Mouse (Mus musculus) embryo, embryonic 11 days (tissue): ENCODE data around the gene Arl8a.
A peak's percentile ranks its signal among the peaks of the same experiment; 100 is the strongest.

Experiments
- DNase-seq: peaks from one replicate; pipeline ENCODE4 v3.0.0-alpha.2; 2015

Arl8a gene

DNA sequence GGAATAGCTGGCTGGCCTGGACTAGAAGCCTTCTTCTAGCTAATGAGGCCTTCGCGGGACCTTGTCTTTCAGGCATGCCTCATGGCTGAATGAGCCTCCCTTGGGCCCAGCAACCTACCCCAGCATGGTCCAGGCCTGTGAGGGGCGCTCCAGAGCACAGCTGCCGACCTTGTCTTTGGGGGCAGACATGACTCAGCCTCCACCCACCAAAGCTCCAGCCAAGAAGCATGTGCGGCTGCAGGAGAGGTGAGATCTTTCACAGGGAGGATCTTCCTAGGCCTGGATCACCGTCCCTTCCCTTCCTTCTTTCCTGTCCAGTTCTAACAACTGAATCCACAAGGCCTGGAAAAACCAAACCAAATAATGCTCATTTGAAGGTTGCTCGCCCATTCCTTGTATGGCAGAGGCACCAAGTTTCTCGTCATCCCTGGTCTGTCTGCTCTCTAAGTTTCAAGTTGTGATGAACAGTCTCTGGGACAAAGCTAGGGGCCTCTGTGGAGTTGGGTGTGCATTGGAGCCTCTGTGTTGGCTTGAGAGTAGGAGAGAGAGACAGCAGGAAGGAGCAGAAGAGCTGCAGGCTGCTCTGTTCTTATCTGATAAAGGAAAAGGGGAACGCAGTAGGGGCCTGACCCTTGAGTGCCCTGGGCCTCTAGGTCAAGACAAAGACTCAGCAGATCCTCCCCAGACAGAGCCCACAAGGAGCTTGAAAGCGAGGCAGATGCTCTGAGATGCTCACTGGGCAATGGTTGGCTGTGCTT, 12.8 kb upstream of the Arl8a start:
- DNase-seq: no peak

DNA sequence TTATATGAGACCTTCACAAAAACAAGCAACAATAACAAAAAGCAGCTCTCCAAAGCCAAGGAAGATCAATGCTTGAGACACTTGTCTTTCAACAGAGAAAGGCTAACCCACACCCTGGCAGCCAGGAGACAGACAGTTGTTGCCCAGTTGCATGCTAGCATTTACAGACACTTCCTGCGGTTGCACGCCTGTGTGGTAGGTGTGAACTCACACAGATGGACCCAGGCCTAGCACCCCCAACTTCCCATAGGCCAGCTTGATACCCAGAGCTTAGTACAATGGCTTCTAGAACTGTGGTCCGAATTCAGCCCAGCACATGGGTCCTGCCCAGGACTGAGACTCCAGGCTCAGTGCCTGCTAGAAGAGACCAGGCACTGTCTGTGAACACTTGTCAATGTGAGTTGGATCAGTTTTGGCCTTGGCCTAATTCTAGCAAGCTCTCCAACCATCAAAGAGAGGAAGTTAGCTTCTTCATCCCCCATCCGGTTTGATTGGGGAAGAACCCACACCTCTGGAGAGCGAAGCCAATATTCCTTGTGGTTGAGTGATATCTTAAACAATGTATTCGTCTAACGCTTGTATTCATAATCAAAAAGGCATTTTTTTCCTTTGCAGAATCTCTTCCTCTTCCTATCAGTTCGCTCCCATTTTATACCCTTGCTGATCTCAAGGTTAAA, 11.4 kb upstream of the Arl8a start:
- DNase-seq: no peak

DNA sequence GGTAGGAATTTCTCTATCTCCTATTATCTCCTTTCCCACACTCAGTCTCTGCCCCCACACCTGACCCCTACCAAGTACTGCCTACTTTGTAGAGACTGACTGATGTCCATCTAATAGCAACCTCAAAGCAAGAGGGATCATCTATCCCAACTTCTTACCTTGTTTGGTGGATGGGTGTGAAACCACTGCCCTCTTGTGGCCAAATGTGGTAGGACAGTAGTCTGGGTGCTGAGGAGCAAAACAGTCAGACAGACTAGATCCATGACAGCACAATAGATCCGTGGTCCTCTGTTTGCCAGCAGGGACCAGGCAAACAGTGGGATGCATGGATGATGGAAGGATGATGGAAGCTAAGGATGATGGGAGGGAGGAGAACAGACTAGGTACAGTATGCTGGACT, 10.1 kb upstream of the Arl8a start:
- DNase-seq: peak; percentile 79

DNA sequence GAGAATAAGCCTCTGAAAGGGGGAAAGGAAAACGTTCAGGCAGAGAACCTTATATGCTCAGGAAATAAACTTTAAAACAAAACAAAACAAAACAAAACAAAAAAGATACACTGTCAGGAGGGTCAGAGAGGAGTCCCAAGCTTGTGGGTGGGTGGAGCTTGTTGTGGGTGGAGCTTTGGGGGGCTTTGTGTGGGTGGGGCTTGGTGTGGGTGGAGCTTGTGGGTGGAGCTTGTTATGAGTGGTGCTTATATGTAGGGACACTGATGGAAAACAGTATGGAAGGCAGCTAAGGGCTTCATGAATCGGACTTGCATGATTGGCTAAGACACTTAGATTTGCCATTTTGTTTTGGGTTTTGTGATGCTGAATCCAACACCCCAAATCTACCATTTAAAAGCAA, 6.7 kb upstream of the Arl8a start:
- no peak for DNase-seq

DNA sequence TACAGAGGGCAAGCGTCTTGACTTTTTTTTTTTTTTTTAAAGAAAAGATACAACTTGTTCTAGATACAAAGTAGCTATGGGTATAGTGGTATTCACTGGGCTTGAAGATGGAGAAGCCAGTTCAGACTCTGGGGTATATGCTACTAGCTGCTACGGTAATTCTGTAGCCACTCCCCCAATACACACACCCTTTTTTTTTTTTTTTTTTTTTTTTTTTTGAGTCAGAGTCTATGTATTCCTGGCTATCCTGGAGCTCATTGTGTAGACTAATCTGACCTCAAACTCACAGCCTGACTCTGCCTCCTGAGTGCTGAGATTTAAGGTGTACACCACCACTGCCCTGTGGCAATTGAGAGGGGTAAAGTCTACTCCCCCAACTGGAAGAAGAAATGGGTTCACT, 4.2 kb upstream of the Arl8a start:
- no peak for DNase-seq

DNA sequence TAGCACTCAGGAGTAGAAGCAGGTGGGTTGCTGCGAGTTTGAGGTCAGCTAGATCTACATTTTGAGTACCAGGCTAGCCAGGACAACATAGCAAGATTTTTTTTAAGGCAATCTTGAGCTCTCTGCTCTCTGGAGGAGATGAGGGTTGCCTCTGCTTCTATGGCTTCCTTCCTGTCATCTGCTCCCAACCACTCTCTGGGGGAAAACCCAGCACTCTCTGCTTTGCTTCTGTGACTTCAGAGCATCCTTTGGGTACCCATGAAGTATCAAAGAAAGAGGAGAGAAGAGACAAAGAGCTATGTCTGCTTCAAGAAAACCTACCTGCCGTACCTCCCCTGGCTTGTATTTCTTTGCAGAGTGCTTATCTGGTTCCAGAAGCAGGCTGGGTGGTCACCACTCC, 2.7 kb upstream of the Arl8a start:
- no peak for DNase-seq

DNA sequence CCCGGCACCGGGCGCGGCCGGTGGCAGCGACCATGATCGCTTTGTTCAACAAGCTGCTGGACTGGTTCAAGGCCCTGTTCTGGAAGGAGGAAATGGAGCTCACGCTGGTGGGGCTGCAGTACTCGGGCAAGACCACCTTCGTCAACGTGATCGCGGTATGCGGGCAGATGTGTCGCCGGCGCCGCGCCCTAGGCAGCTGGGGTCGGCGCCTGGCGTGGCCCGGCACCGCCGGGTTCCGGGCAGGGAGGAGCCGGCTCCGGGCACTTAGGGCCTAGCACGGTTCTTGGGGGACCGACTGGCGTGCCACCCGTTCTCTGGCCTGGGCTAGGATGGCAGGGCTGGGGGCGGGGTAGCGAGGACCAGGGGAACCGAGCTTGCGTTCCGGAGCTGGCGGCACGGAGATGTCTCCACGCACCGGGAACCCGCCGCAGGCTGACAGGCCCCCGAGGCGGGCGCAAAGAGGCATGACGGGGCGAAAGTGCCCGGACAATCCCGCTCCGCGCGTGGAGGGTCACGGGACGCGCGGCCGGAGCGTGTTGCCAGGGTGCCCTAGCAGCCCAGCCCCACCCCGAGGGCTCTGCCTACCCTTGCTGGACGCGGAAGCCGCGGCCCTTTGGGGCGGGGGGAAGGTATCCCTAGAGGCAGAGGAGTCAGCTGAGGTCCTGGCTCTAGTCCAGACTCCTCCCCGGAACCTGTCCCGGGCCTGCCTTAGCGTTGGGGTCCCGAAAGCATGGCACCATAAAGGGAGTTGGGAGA, 500 bp downstream of the Arl8a start:
- DNase-seq: peak; percentile 75

DNA sequence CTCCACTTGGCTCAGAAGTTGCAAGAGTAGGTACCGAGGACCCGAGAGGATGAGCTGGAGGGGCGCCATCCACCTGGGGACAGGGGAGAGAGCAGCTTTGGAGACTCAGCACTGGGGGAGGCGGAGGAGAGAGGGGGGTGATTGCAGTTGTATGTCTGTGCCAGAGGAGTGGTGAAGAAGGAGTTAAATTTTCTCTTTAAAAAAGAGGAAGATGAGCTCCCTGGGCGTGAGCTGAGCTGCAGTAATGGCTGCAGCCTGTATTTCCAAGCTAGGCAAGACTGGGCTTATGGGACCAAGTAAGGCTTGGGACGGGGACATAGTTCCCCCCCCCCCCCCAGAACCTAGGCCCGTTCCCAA, 1.1 kb downstream of the Arl8a start:
- DNase-seq: peak; percentile 31

DNA sequence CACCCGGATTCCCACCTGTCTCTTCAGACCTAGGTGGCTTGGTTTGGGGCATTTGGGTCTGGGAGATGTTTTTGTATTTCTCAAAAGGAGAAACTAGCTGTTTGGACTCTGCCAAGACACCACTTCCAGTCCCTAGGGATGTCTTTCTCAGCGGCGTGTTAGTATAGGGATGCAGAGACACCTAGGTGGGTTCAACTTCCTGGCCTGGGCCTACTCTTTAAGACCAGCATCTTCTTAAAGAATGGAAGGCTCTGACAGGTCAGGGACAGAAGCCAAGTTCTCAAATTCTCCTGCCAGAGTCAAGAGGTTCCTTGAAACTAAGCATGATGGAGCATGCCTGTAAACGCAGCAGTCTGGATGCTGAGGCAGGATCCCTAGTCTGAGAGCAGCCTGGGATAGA, 1.9 kb downstream of the Arl8a start:
- no peak for DNase-seq

DNA sequence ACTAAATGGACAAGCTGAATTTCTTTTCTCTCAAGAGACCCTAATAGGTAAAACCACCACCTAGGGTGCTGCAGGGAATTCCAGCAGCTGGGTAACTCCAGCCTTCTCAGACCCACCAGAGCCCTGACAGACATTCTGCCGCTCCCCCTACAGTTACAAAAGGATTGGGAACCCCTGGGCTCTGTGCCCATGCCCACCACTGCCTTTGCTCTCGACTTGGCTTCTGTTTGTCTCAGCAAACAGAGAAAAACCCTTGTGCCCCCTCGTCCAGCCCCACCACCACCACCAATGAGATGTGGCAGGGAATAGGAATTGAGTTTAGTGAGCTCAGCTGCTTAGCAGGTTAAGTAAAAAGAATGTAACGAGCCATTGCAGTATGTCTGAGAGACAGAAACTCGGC, 2.4 kb downstream of the Arl8a start:
- no peak for DNase-seq

DNA sequence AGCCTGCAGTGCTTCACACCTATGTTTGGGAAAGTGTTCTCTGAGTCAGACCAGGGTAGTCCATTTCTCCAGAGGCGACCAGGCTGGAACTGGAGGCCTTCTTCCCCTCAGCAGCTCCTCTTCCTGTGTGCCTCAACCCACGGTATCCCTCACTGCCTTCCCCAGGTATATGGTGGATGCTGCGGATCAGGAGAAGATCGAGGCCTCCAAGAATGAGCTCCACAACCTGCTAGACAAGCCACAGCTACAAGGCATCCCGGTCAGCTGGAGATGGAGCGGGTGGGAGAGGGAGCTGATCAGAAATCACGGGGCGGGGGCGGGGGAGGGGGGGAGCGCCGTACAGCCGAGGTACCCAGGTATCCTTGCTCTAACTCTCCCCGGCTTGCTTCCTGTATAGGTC, 7.4 kb downstream of the Arl8a start:
- no peak for DNase-seq

DNA sequence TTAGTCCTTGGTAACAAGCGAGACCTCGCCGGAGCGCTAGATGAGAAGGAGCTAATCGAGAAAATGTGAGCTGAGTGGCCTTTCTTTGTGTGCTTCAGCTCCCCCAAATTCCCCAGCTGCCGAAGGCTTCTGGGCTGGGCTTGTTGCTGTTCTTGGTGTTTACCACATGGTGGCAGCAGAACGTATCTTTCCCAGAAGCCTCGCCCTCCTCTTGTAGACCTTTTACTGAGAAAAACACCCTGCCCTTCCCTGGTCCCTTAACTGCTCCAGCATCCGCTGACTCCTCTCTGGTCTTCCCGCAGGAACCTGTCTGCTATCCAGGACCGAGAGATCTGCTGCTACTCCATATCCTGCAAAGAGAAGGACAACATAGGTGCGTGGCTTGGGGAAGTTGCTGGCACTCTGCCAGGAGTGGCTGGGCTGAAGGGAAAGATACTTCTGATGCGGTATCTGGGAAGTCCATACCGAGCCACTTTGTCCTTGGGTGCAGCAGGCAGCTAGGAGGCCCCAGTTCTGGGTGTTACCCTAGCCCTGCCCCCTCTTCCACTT, 7.9 kb downstream of the Arl8a start:
- peak; percentile 91 for DNase-seq

DNA sequence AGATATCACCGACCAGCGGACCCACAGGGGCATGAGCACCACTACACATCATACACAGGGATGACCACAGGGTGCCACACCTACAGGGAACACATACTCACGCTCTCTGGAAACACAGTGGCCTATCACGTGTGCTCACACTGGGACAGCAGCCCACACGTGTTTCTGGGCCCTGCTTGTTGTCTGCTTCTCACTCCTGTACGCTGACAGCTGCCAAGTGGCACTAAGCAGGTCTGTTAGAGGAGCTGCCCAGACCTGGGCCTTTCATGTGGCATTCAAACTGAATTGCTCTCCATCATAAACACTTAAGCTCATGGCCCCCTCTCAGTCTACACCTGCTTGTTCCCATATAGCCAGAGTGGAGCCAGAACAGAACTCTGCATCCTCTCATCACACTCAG, 9.7 kb downstream of the Arl8a start:
- DNase-seq: no peak

DNA sequence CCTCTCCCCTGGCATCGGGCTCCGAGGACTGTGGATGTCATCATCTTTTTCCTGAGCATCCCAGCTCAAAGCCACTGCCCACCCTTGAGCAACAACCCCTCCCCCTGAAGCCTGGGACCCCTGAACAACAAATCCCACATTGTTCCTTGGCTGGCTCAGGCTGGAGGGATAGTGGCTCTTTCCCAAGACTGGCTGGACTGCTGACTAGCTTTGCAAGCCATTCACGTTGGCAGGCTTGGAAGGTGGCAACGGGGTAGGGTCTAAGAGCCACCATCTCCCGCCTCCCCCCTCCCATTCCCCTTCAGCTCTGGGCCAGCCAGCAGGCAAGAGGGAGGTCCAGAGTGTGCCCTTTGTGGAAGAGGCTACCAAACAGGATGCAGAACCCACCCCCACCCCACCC, 12.0 kb downstream of the Arl8a start:
- no peak for DNase-seq

DNA sequence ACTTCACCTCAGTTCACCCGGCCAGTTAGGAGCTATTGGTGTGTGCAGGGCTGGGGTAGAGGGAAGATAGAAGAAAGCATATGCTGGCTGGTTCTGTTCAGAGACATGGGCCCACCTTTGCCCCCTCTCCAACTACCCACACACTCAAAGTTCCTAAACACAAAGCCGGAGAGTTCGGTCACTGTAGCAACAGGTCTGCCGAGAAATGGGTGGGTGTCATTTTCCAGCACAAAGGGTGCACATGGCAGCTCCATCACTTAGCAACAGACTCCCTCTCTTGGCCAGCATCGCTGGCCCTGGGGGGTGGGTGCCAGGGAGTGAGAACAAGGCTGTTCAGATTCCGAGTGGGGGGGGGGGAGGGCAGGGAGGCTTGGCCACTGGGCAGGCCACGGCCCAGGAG, 12.4 kb downstream of the Arl8a start:
- no peak for DNase-seq

DNA sequence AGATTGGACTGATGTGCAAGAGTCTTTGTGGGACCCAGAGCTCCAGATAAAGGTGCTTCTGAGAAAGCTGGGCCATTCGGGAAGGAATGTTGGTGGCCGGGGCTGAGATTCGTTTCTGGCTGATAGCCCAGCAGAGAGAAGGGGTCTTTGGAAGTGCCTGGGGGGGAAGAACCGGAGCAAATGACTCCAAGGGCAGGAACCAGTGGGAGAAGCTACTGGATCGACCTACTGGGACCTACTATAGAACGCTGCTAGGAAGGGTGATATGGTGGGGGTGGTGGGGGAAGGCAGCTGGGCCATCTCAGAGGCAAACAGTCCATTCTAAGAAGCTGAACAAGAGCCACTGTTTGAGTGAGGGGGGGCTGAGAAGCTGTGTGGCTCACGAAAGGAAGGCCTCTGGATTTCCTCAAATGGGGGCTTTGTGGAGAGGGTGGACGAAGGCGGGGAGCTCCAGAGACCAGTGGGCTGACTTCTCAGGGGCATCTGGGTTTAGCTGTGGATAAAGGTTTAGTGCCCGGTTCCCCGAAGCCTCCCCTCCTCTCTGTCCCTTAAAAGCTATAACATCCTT, 13.0 kb downstream of the Arl8a start:
- DNase-seq: no peak

DNA sequence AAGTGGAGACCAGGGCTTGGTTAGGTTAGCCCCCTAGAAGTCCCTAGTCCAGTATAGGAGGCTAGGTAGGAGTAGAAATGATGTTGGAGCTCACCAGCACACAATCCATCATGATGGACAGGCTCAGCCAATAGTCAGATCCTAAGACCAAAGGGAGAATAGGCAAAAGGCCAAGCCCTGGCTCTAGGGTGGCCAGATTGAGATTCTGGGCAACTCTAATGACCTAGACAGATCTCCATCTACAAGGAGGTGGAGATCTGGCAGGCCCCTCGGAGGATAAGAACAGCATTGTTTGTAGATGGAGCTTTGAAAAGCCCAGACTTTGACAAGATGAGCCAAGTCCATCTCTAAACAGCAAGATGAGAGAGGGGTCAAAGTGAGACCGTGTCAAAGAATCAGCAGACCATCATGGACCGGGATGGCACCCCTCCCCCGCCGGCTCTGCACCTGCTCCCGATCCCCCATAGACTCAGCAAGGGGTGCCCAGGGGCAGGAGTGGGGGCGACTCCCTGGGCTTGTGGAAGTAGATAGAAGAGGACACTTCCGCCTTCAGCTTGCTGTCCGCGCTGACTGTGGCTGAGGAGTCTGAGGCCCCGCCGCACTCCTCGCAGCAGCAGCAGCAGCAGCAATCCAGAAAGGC, 13.9 kb downstream of the Arl8a start:
- DNase-seq: no peak

DNA sequence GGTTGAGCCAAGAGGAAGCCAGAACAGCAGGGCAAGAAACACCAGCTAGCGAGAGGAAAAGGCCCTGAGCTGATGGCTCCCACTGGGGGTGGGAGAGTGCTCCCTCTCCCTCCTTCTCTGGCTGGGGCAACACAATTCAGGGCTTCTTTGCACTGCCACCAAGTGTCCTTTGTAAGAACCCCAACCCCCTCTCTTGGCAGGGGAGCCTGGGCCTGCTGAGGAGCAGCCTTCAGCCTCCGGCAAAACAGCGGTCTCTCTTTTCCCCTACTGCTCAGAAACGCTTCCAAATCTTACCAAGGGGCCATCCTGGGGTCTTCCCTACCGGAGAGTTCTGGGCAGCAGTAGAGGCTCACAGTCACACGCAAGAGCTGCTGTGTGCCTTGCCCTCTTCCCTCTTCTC, 16.1 kb downstream of the Arl8a start:
- no peak for DNase-seq

DNA sequence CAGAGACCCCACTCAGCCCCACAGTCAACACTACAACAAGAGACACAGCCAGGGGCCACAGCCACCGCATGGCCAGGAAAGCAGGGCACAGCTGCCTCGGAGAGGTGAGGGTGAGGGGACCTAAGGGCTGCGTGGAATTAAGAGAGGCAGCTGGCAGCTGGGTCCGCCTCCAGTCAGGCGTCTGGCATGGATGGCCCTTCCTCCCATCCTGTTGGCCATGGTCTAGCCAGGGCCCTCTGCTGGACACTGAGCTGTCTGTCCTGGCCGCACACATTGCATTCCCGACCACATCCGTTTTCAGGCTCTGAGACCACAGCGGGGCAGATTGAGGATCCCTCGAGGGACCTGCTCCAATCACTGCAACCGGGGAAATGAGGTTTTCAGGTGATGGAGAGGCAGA, 20.8 kb downstream of the Arl8a start, which contains the start of gene Gpr37l1:
Gpr37l1 (minus strand) TSS at position 247 of the 400 bp plus-strand sequence.
- no peak for DNase-seq

DNA sequence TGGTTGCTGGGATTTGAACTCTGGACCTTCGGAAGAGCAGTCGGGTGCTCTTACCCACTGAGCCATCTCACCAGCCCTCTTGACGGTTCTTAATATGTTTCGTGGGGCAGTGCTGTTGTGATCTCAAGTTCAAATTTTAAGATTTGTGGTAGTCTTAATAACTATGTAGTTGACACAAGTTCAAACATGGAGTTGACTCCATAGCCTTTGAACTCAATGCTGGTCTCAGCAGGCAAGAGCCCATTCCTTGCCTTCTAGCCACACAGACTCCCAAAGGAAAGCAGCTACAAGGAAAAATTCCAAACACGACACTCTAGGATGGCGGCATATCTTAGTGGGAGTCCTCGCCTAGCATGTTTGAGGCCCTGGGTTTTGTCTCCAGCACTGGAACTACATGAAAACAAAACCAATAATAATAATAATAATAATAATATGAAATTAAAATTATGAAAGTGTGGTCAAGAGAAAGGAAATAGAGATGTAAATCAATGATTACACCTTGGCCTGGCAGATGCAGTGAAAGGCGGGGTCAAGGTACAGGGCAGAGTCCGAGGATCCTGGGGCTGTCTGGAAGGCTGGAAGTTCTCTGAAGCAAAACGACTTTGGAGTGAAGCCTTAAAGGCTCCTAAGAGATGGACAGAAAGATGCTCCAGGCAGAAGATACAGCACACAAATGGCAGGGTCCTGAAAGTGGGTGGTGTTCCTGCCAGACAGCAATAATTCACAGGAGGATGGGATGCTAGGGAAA, 22.0 kb downstream of the Arl8a start:
- no peak for DNase-seq

DNA sequence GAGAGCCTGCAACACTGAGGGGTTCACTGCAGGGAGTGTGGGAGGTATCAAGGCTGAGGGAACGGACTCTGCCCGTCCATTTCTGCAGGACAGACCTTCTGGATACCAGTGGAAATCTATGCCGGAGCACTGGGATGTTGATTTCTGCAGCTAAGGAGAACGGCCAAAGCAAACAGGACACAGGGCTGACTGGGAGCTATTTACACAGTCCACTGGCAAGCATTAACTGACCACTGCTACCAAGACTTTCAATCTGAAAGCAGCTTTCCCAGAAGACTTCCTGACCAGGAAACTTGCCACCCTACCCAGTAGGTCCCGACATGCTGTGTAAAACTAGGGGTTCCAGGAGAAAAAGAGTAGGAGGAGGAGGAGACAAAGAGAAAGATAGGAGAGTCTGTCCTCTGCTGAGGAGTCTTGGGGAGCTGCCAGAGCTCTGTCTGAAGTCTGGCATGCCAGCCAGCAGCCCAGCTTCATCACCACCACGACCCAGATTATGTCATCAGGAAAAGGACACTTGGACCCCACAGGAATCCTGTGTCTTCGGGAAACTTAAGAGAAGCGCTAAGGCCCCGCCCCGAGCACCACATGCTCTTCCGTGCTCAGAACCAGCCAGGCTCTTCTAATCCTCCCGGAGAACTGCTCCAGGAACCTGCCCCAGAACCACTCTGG, 23.1 kb downstream of the Arl8a start:
- no peak for DNase-seq

DNA sequence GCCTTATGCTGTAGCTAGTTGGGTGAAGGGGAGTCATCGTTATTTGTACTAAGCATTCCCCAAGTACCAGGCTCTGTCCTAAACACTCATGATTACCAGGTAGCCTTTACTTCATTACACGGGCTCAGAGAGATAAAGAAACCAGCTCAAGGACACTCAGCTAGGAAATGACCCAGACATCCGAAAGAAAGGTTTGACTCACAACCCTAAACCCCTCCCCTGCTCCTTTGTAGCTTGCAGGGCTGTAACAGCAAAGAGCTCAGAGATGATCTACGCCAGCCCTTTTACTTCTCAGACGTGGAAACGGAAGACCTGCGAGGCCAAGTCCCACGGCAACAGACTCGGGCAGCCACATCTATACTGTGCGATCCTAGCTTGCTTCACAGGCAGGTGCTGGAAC, 23.7 kb downstream of the Arl8a start:
- DNase-seq: no peak
